Mouse (Mus musculus): ENCODE measurements at regions not wholly inside any gene's neighbourhood (a gene's known extent, or its start where the extent isn't known, plus 50 kb on each side); places are given as distances from the start of the nearest gene placed in this dataset.
A peak's percentile ranks its signal among the peaks of the same experiment; 100 is the strongest.

GRCm38 (mm10) chr5:64475736-64476519 is 319.8 kb downstream of the Tbc1d1 start:
- Histone ChIP-seq H3K27ac (no peak overlapping the region), H3K4me3 (ENCODE audit: inconsistent target) (no peak overlapping the region), H3K79me2 (ENCODE audit: inconsistent target) (no peaks in the 10 kb centered on the region), H3K36me3 (ENCODE audit: inconsistent target) (no peaks in the 10 kb centered on the region)
- 84% methylated on average over 7 of the region's 8 CpGs for WGBS (ENCODE audit: missing documents)

- 93% methylated on average over 11 of the region's 11 CpGs for WGBS (ENCODE audit: missing documents)
- Histone ChIP-seq H3K27ac (no peak overlapping the region), H3K4me3 (ENCODE audit: inconsistent target) (no peak overlapping the region), H3K79me2 (ENCODE audit: inconsistent target) (no peaks in the 10 kb centered on the region), H3K36me3 (ENCODE audit: inconsistent target) (no peaks in the 10 kb centered on the region)
These were observed 320.7 kb downstream of the Tbc1d1 start for GRCm38 (mm10) chr5:64476641-64477369.

- WGBS (ENCODE audit: missing documents): 88% methylated on average over 13 of the region's 13 CpGs
- no peaks in the 10 kb centered on the region for H3K79me2 ChIP-seq (ENCODE audit: inconsistent target)
- no peaks in the 10 kb centered on the region for H3K36me3 ChIP-seq (ENCODE audit: inconsistent target)
These were observed 322.0 kb downstream of the Tbc1d1 start for GRCm38 (mm10) chr5:64478143-64478542.

GRCm38 (mm10) chr5:64478599-64479214 is 322.6 kb downstream of the Tbc1d1 start:
- Histone ChIP-seq H3K36me3 (ENCODE audit: inconsistent target) (no peaks in the 10 kb centered on the region), H3K79me2 (ENCODE audit: inconsistent target) (no peaks in the 10 kb centered on the region), H3K27ac (no peak overlapping the region), H3K4me3 (ENCODE audit: inconsistent target) (no peak overlapping the region)
- WGBS (ENCODE audit: missing documents): 89% methylated on average over 10 of the region's 10 CpGs

More at GRCm38 (mm10) chr5:64478143-64478542, 322.0 kb downstream of the Tbc1d1 start:
- Histone ChIP-seq H3K27ac (no peak overlapping the region), H3K4me3 (ENCODE audit: inconsistent target) (no peak overlapping the region)

GRCm38 (mm10) chr5:64479315-64479714 is 323.2 kb downstream of the Tbc1d1 start:
- Histone ChIP-seq H3K27ac (no peak overlapping the region), H3K4me3 (ENCODE audit: inconsistent target) (no peak overlapping the region), H3K79me2 (ENCODE audit: inconsistent target) (no peaks in the 10 kb centered on the region), H3K36me3 (ENCODE audit: inconsistent target) (no peaks in the 10 kb centered on the region)
- WGBS (ENCODE audit: missing documents): 58% methylated on average over 8 of the region's 8 CpGs

- Histone ChIP-seq H3K4me3 (ENCODE audit: inconsistent target) (no peak overlapping the region), H3K27ac (no peak overlapping the region), H3K36me3 (ENCODE audit: inconsistent target) (no peaks in the 10 kb centered on the region), H3K79me2 (ENCODE audit: inconsistent target) (no peaks in the 10 kb centered on the region)
- WGBS (ENCODE audit: missing documents): 86% methylated on average over 3 of the region's 3 CpGs
These were observed 318.1 kb upstream of the Klf3 start for GRCm38 (mm10) chr5:64485043-64485442.

GRCm38 (mm10) chr5:64485856-64486255 is 317.3 kb upstream of the Klf3 start:
- H3K27ac ChIP-seq: no peak overlapping the region
- no peaks in the 10 kb centered on the region for H3K36me3 ChIP-seq (ENCODE audit: inconsistent target)
- WGBS (ENCODE audit: missing documents): 97% methylated on average over 6 of the region's 6 CpGs
- no peaks in the 10 kb centered on the region for H3K79me2 ChIP-seq (ENCODE audit: inconsistent target)
- H3K4me3 ChIP-seq (ENCODE audit: inconsistent target): no peak overlapping the region

GRCm38 (mm10) chr5:64486761-64487160 is 316.4 kb upstream of the Klf3 start:
- no peaks in the 10 kb centered on the region for H3K79me2 ChIP-seq (ENCODE audit: inconsistent target)

GRCm38 (mm10) chr5:64487698-64488398 is 315.3 kb upstream of the Klf3 start:
- Histone ChIP-seq H3K36me3 (ENCODE audit: inconsistent target) (no peaks in the 10 kb centered on the region), H3K27ac (no peak overlapping the region), H3K79me2 (ENCODE audit: inconsistent target) (no peaks in the 10 kb centered on the region), H3K4me3 (ENCODE audit: inconsistent target) (peak overlapping the region; percentile 20)
- WGBS (ENCODE audit: missing documents): 14% methylated on average over 12 of the region's 14 CpGs

More at GRCm38 (mm10) chr5:64486761-64487160, 316.4 kb upstream of the Klf3 start:
- WGBS (ENCODE audit: missing documents): 100% methylated on average over 1 of the region's 1 CpGs
- Histone ChIP-seq H3K4me3 (ENCODE audit: inconsistent target) (no peak overlapping the region), H3K27ac (no peak overlapping the region), H3K36me3 (ENCODE audit: inconsistent target) (no peaks in the 10 kb centered on the region)

GRCm38 (mm10) chr5:64489656-64490444 is 313.3 kb upstream of the Klf3 start:
- Histone ChIP-seq H3K79me2 (ENCODE audit: inconsistent target) (no peaks in the 10 kb centered on the region), H3K36me3 (ENCODE audit: inconsistent target) (no peaks in the 10 kb centered on the region), H3K27ac (no peak overlapping the region), H3K4me3 (ENCODE audit: inconsistent target) (no peak overlapping the region)
- 97% methylated on average over 4 of the region's 4 CpGs for WGBS (ENCODE audit: missing documents)

- H3K36me3 ChIP-seq (ENCODE audit: inconsistent target): no peaks in the 10 kb centered on the region
- H3K27ac ChIP-seq: no peak overlapping the region
- 78% methylated on average over 5 of the region's 5 CpGs for WGBS (ENCODE audit: missing documents)
- H3K4me3 ChIP-seq (ENCODE audit: inconsistent target): no peak overlapping the region
- no peaks in the 10 kb centered on the region for H3K79me2 ChIP-seq (ENCODE audit: inconsistent target)
These were observed 312.7 kb upstream of the Klf3 start for GRCm38 (mm10) chr5:64490445-64490950.

GRCm38 (mm10) chr5:64494429-64494828 is 308.8 kb upstream of the Klf3 start:
- WGBS (ENCODE audit: missing documents): 95% methylated on average over 4 of the region's 4 CpGs
- H3K79me2 ChIP-seq (ENCODE audit: inconsistent target): no peaks in the 10 kb centered on the region
- no peaks in the 10 kb centered on the region for H3K36me3 ChIP-seq (ENCODE audit: inconsistent target)

GRCm38 (mm10) chr5:64496853-64497252 is 306.3 kb upstream of the Klf3 start:
- WGBS (ENCODE audit: missing documents): 47% methylated on average over 4 of the region's 4 CpGs

More at GRCm38 (mm10) chr5:64494429-64494828, 308.8 kb upstream of the Klf3 start:
- H3K27ac ChIP-seq: no peak overlapping the region
- no peak overlapping the region for H3K4me3 ChIP-seq (ENCODE audit: inconsistent target)

GRCm38 (mm10) chr5:64498431-64498830 is 304.8 kb upstream of the Klf3 start:
- no peaks in the 10 kb centered on the region for H3K79me2 ChIP-seq (ENCODE audit: inconsistent target)
- no peaks in the 10 kb centered on the region for H3K36me3 ChIP-seq (ENCODE audit: inconsistent target)
- H3K27ac ChIP-seq: no peak overlapping the region
- whole genome bisulfite sequencing (ENCODE audit: missing documents): 86% methylated on average over 5 of the region's 5 CpGs
- H3K4me3 ChIP-seq (ENCODE audit: inconsistent target): no peak overlapping the region

More at GRCm38 (mm10) chr5:64496853-64497252, 306.3 kb upstream of the Klf3 start:
- H3K4me3 ChIP-seq (ENCODE audit: inconsistent target): no peak overlapping the region
- no peaks in the 10 kb centered on the region for H3K79me2 ChIP-seq (ENCODE audit: inconsistent target)
- no peaks in the 10 kb centered on the region for H3K36me3 ChIP-seq (ENCODE audit: inconsistent target)
- no peak overlapping the region for H3K27ac ChIP-seq
